Mouse (Mus musculus): Measurements from ENCODE around the gene Tiam1. TPM values are rescaled to one million over a fixed set of nuclear protein-coding genes. Genes with fewer than 3 reads are reported as not detected.

Gene Tiam1
- 13.3 and 46.6 TPM in 2 replicates for polyA plus RNA-seq (2012; ENCODE audit: low replicate concordance)

GRCm38 (mm10) chr16:90143760-90144516, at the start of gene Tiam1:
Tiam1 (minus strand) TSS chr16:90143769.

Other genes starting within 250 kb of the Tiam1 start
- 272 and 405 TPM in 2 replicates for gene Sod1, start 77.0 kb upstream of the Tiam1 start, polyA plus RNA-seq (2012; ENCODE audit: low replicate concordance)
- gene Scaf4, start 140.7 kb upstream of the Tiam1 start, polyA plus RNA-seq (2012; ENCODE audit: low replicate concordance) = 171 and 231 TPM in 2 replicates
- gene Hunk, start 242.2 kb upstream of the Tiam1 start, polyA plus RNA-seq (2012; ENCODE audit: low replicate concordance) = 0.13 and 0.23 TPM in 2 replicates